Mouse (Mus musculus) embryonic facial prominence, embryonic 14.5 days (tissue): ENCODE results near the gene Foxo3. TPM values are rescaled to one million over a fixed set of nuclear protein-coding genes. Genes with fewer than 3 reads are reported as not detected.
A peak's percentile ranks its signal among the peaks of the same experiment; 100 is the strongest.

Source experiments
- ATAC-seq: fragments of 200-750 bp; cut with Nextera tagmentation; 2 replicates; pipeline ENCODE4 v1.8.0; 2017; ENCODE audit warnings: low read depth, moderate number of reproducible peaks, moderate TSS enrichment
- DNase-seq: peaks from one replicate; pipeline ENCODE4 v3.0.0-alpha.2; 2015; ENCODE audit warnings: low spot score
- H3K27ac ChIP-seq: fragments of 300-500 bp; sonication (generic); replicated peaks from 2 replicates; pipeline ENCODE4 v1.5.1; 2014; ENCODE audit warnings: low read depth, mild to moderate bottlenecking, low read length, moderate library complexity
- H3K27me3 ChIP-seq: fragments of 300-500 bp; sonication (generic); replicated peaks from 2 replicates; pipeline ENCODE4 v1.6.1; 2014; ENCODE audit warnings: low read length; ENCODE audit not compliant: control insufficient read depth, insufficient read depth
- H3K36me3 ChIP-seq: fragments of 300-500 bp; sonication (generic); 2 replicates; pipeline ENCODE4 v1.6.1; 2014; ENCODE audit warnings: low read length, mixed read lengths; ENCODE audit not compliant: control insufficient read depth, insufficient read depth
- H3K4me1 ChIP-seq: fragments of 300-500 bp; sonication (generic); 2 replicates; pipeline ENCODE4 v1.6.1; 2014; ENCODE audit warnings: antibody characterized with exemption, low read length; ENCODE audit not compliant: control insufficient read depth, insufficient read depth
- H3K4me2 ChIP-seq: fragments of 300-500 bp; sonication (generic); 2 replicates; pipeline ENCODE4 v1.6.1; 2014; ENCODE audit warnings: low read depth, mild to moderate bottlenecking, low read length, moderate library complexity, mixed read lengths
- H3K4me3 ChIP-seq: fragments of 300-500 bp; sonication (generic); 2 replicates; pipeline ENCODE4 v1.5.1; 2014; ENCODE audit warnings: low read depth, mild to moderate bottlenecking, low read length
- H3K9ac ChIP-seq: fragments of 300-500 bp; sonication (generic); 2 replicates; pipeline ENCODE4 v1.6.1; 2014; ENCODE audit warnings: low read depth, mild to moderate bottlenecking, low read length, moderate library complexity, mixed read lengths
- H3K9me3 ChIP-seq: fragments of 300-500 bp; sonication (generic); 2 replicates; pipeline ENCODE4 v1.6.1; 2016; ENCODE audit warnings: low read length; ENCODE audit not compliant: control insufficient read depth
- WGBS: fragments of 180-500 bp; shearing (Covaris S2); extraction: QIAGEN DNeasy Blood & Tissue Kit; methylation state at CpG from one replicate; pipeline ENCODE4 v1.1.7; 2014; 5-methylcytosine and 5-hydroxymethylcytosine counted together
- polyA plus RNA-seq: library from polyadenylated mRNA; unstranded; fragments of >200 nt; fragmentation: Nextera tagmentation; extraction: Ambion mirVana; gene quantifications from 2 replicates; pipeline ENCODE4 v1.2.1, GENCODE M21; 2014

Gene Foxo3
- polyA plus RNA-seq = 10.4 and 12.3 TPM in 2 replicates

- Histone ChIP-seq H3K4me1 (peaks cover 18% of the 10 kb centered on the region), H3K9ac (peak within 1 kb of the TSS; percentile 83), H3K4me2 (peak within 1 kb of the TSS; percentile 99), H3K9me3 (no peaks in the 10 kb centered on the region), H3K27me3 (no peaks in the 10 kb centered on the region), H3K27ac (peak within 1 kb of the TSS; percentile 97), H3K4me3 (peak within 1 kb of the TSS; percentile 85), H3K36me3 (0 out of 2 replicates have a peak, but pooled peaks cover 6% of the 10 kb centered on the region)
- WGBS = under 1% methylated on average over 26 of the region's 88 CpGs
- ATAC-seq (peak; percentile 82), DNase-seq (peak; percentile 97)
Observed at GRCm38 (mm10) chr10:42276507-42277345, at the start of gene Foxo3. TSS of gene Foxo3 (minus strand) at chr10:42276755.

- no peaks in the 10 kb centered on the region for H3K27me3 ChIP-seq
- no peak overlapping the region for H3K4me3 ChIP-seq
- no peak overlapping the region for H3K27ac ChIP-seq
- no peak overlapping the region for H3K4me2 ChIP-seq
- no peaks in the 10 kb centered on the region for H3K9me3 ChIP-seq
- DNase-seq = no peak
- no peak for ATAC-seq
- 86% methylated on average over 10 of the region's 10 CpGs for WGBS
- no peak overlapping the region for H3K9ac ChIP-seq
- H3K36me3 ChIP-seq = no peaks in the 10 kb centered on the region
- no peaks in the 10 kb centered on the region for H3K4me1 ChIP-seq
Observed at GRCm38 (mm10) chr10:42325305-42325704, 48.8 kb upstream of the Foxo3 start.

GRCm38 (mm10) chr10:42323978-42324377 is 47.4 kb upstream of the Foxo3 start:
- H3K9me3 ChIP-seq = no peaks in the 10 kb centered on the region
- ATAC-seq = no peak

GRCm38 (mm10) chr10:42313222-42313786 is 36.7 kb upstream of the Foxo3 start:
- DNase-seq (no peak), ATAC-seq (no peak)
- 75% methylated on average over 22 of the region's 22 CpGs for WGBS
- no peak overlapping the region for H3K27ac ChIP-seq
- no peaks in the 10 kb centered on the region for H3K4me1 ChIP-seq
- H3K4me2 ChIP-seq = no peak overlapping the region
- no peaks in the 10 kb centered on the region for H3K9me3 ChIP-seq
- peaks cover 5% of the 10 kb centered on the region; the same call in 1 of the 2 replicates for H3K36me3 ChIP-seq
- no peak overlapping the region for H3K9ac ChIP-seq
- no peak overlapping the region for H3K4me3 ChIP-seq
- no peaks in the 10 kb centered on the region for H3K27me3 ChIP-seq

More at GRCm38 (mm10) chr10:42323978-42324377, 47.4 kb upstream of the Foxo3 start:
- H3K4me1 ChIP-seq = no peaks in the 10 kb centered on the region
- H3K4me3 ChIP-seq = no peak overlapping the region
- no peak overlapping the region for H3K4me2 ChIP-seq
- H3K27me3 ChIP-seq = no peaks in the 10 kb centered on the region
- H3K27ac ChIP-seq = no peak overlapping the region
- H3K36me3 ChIP-seq = no peaks in the 10 kb centered on the region
- H3K9ac ChIP-seq = no peak overlapping the region
- DNase-seq = no peak

- Histone ChIP-seq H3K27ac (no peak overlapping the region), H3K4me3 (no peak overlapping the region), H3K27me3 (no peaks in the 10 kb centered on the region), H3K9ac (no peak overlapping the region), H3K36me3 (peaks cover 5% of the 10 kb centered on the region; the same call in 1 of the 2 replicates), H3K4me1 (no peaks in the 10 kb centered on the region), H3K9me3 (no peaks in the 10 kb centered on the region), H3K4me2 (no peak overlapping the region)
- 92% methylated on average over 1 of the region's 1 CpGs for WGBS
- ATAC-seq = no peak
- DNase-seq = no peak
Observed at GRCm38 (mm10) chr10:42312557-42312956, 36.0 kb upstream of the Foxo3 start.

GRCm38 (mm10) chr10:42308687-42308987 is 32.1 kb upstream of the Foxo3 start:
- Histone ChIP-seq H3K4me1 (no peaks in the 10 kb centered on the region), H3K4me3 (peak overlapping the region; percentile 26), H3K27me3 (no peaks in the 10 kb centered on the region), H3K27ac (no peak overlapping the region), H3K36me3 (no peaks in the 10 kb centered on the region), H3K9me3 (no peaks in the 10 kb centered on the region), H3K9ac (no peak overlapping the region), H3K4me2 (peak overlapping the region; percentile 51)
- DNase-seq = no peak
- ATAC-seq = no peak
- WGBS = 22% methylated on average over 8 of the region's 8 CpGs

GRCm38 (mm10) chr10:42307980-42308686 is 31.6 kb upstream of the Foxo3 start:
- DNase-seq (peak; percentile 84), ATAC-seq (peak; percentile 89)
- H3K4me3 ChIP-seq = peak overlapping the region; percentile 26
- H3K4me1 ChIP-seq = no peaks in the 10 kb centered on the region
- no peak overlapping the region for H3K9ac ChIP-seq
- H3K36me3 ChIP-seq = no peaks in the 10 kb centered on the region
- no peaks in the 10 kb centered on the region for H3K27me3 ChIP-seq
- peak overlapping the region; percentile 51 for H3K4me2 ChIP-seq
- no peaks in the 10 kb centered on the region for H3K9me3 ChIP-seq
- H3K27ac ChIP-seq = no peak overlapping the region
- WGBS = 5% methylated on average over 20 of the region's 20 CpGs

- DNase-seq = no peak
- no peak overlapping the region for H3K27ac ChIP-seq
- 87% methylated on average over 8 of the region's 8 CpGs for WGBS
Observed at GRCm38 (mm10) chr10:42306422-42306821, 29.9 kb upstream of the Foxo3 start.

More at GRCm38 (mm10) chr10:42306422-42306821, 29.9 kb upstream of the Foxo3 start:
- Histone ChIP-seq H3K27me3 (no peaks in the 10 kb centered on the region), H3K9me3 (no peaks in the 10 kb centered on the region), H3K4me2 (no peak overlapping the region), H3K4me3 (no peak overlapping the region), H3K36me3 (no peaks in the 10 kb centered on the region), H3K4me1 (no peaks in the 10 kb centered on the region), H3K9ac (no peak overlapping the region)
- no peak for ATAC-seq
